Mouse (Mus musculus): ENCODE data around the gene Mia2. TPM values are rescaled to one million over a fixed set of nuclear protein-coding genes. Genes with fewer than 3 reads are reported as not detected.

The Mia2 gene
- total and polyA plus RNA-seq, 3 experiments = 103 to 175 TPM; not detected in 1

- peak; percentile 66 for TF ChIP-seq HCFC1 (IDR thresholded peaks at IDR 0.05; ENCODE audit: low read depth, low read length)
- no peak for TF ChIP-seq CTCF (IDR thresholded peaks at IDR 0.05 in 2 of 3, conservative IDR thresholded peaks at IDR 0.05 in 1 of 3; ENCODE audit: control insufficient read depth in 1 of 3, insufficient read depth in 1 of 3, low read depth in 2 of 3, low read length in 3 of 3, poor library complexity in 1 of 3, severe bottlenecking in 1 of 3)
- peak; percentile 97 for TF ChIP-seq SIN3A (IDR thresholded peaks at IDR 0.05; ENCODE audit: low read length)
These were observed 37.9 kb downstream of the Mia2 start (continued) for GRCm38 (mm10) chr12:59133437-59133999.

- peak overlapping the region; percentile 25 to 31; a peak in 3 of 4 replicates for H3K4me3 ChIP-seq (ENCODE audit: control insufficient read depth in 1 of 2, insufficient read depth in 1 of 2, low read depth in 2 of 2, low read length in 2 of 2)
These were observed 39.5 kb downstream of the Mia2 start for GRCm38 (mm10) chr12:59135096-59135495.

GRCm38 (mm10) chr12:59135533-59136300 is 40.1 kb downstream of the Mia2 start:
- Histone ChIP-seq H3K9me3 (replicated peaks; ENCODE audit: insufficient read depth, low read length) (no peaks in the 10 kb centered on the region), H3K36me3 (ENCODE audit: control insufficient read depth in 1 of 2, insufficient read depth in 2 of 2, low read length in 2 of 2) (peaks cover 37 to 38% of the 10 kb centered on the region in 2 experiments), H3K4me3 (ENCODE audit: control insufficient read depth in 1 of 2, insufficient read depth in 1 of 2, low read depth in 2 of 2, low read length in 2 of 2) (peak overlapping the region; percentile 25 to 31), H3K4me1 (ENCODE audit: control insufficient read depth in 1 of 2, insufficient read depth in 2 of 2, low read length in 2 of 2) (peaks cover 10 to 24% of the 10 kb centered on the region in 2 experiments), H3K79me2 (ENCODE audit: control insufficient read depth, insufficient read depth, low read length, poor library complexity) (peaks cover 60% of the 10 kb centered on the region), H3K27ac (ENCODE audit: control insufficient read depth, low read depth, low read length) (peak overlapping the region; percentile 91), H3K9ac (ENCODE audit: control insufficient read depth, low read depth, low read length, poor library complexity, severe bottlenecking) (peak overlapping the region; percentile 62), H3K27me3 (ENCODE audit: control insufficient read depth in 1 of 2, insufficient read depth in 2 of 2, low read length in 2 of 2) (no peaks in the 10 kb centered on the region)
- DNase-seq (ENCODE audit: low read depth, low spot score) = peak; percentile 75
- TF ChIP-seq TAL1 (IDR thresholded peaks at IDR 0.05; ENCODE audit: low read length) = no peak
- 0 out of 2 replicates have a peak, but pooled peaks have one; percentile 25 for TF ChIP-seq ZMIZ1 (IDR thresholded peaks at IDR 0.05; ENCODE audit: low read depth, low read length)
- no peak for TF ChIP-seq NELFE (IDR thresholded peaks at IDR 0.05; ENCODE audit: low read depth, low read length)
- no peak for TF ChIP-seq KAT2A (conservative IDR thresholded peaks at IDR 0.05; ENCODE audit: low read depth, low read length)
- peak; percentile 28; the same call in 1 of the 2 replicates for TF ChIP-seq MYB (IDR thresholded peaks at IDR 0.05; ENCODE audit: low read depth, low read length)
- TF ChIP-seq MAFK (IDR thresholded peaks at IDR 0.05; ENCODE audit: borderline replicate concordance, low read depth, low read length) = no peak
- peak; percentile 46 for TF ChIP-seq ETS1 (IDR thresholded peaks at IDR 0.05; ENCODE audit: low read depth, low read length)
- TF ChIP-seq ZNF384 (IDR thresholded peaks at IDR 0.05; ENCODE audit: low read depth, low read length) = no peak
- TF ChIP-seq MAZ (IDR thresholded peaks at IDR 0.05; ENCODE audit: low read depth, low read length) = no peak
- TF ChIP-seq JUND (IDR thresholded peaks at IDR 0.05; ENCODE audit: low read depth, low read length) = no peak
- peak; percentile 25 to 71; a peak in 3 of 4 replicates for TF ChIP-seq EP300 (IDR thresholded peaks at IDR 0.05; ENCODE audit: low read depth in 1 of 2, low read length in 2 of 2)
- TF ChIP-seq MEF2A (IDR thresholded peaks at IDR 0.05; ENCODE audit: extremely low read depth, insufficient replicate concordance, low read depth, low read length, poor library complexity, severe bottlenecking) = no peak
- TF ChIP-seq POLR2AphosphoS5 (IDR thresholded peaks at IDR 0.05; ENCODE audit: borderline replicate concordance, low read depth, low read length) = no peak
- TF ChIP-seq NRF1 (IDR thresholded peaks at IDR 0.05; ENCODE audit: insufficient read depth, low read depth, low read length, poor library complexity, severe bottlenecking) = no peak
- TF ChIP-seq ZC3H11A (IDR thresholded peaks at IDR 0.05; ENCODE audit: low read depth, low read length) = no peak
- TF ChIP-seq HCFC1 (IDR thresholded peaks at IDR 0.05; ENCODE audit: low read depth, low read length) = no peak
- TF ChIP-seq CHD1 (IDR thresholded peaks at IDR 0.05; ENCODE audit: low read depth, low read length) = no peak
- no peak for TF ChIP-seq CTCF (IDR thresholded peaks at IDR 0.05 in 2 of 3, conservative IDR thresholded peaks at IDR 0.05 in 1 of 3; ENCODE audit: control insufficient read depth in 1 of 3, insufficient read depth in 1 of 3, low read depth in 2 of 3, low read length in 3 of 3, poor library complexity in 1 of 3, severe bottlenecking in 1 of 3)
- peak; percentile 26 for TF ChIP-seq TBP (IDR thresholded peaks at IDR 0.05; ENCODE audit: low read depth, low read length)
- peak; percentile 22 for TF ChIP-seq RCOR1 (IDR thresholded peaks at IDR 0.05; ENCODE audit: low read depth, low read length)
- TF ChIP-seq USF2 (IDR thresholded peaks at IDR 0.05; ENCODE audit: borderline replicate concordance in 1 of 2, insufficient read depth in 1 of 2, low read depth in 1 of 2, low read length in 2 of 2) = no peak
- no peak for TF ChIP-seq SMC3 (IDR thresholded peaks at IDR 0.05; ENCODE audit: low read depth, low read length)
- peak; percentile 13; the same call in 1 of the 2 replicates for TF ChIP-seq TCF12 (IDR thresholded peaks at IDR 0.05; ENCODE audit: low read depth, low read length)

More at GRCm38 (mm10) chr12:59135096-59135495, 39.5 kb downstream of the Mia2 start:
- H3K9me3 ChIP-seq (replicated peaks; ENCODE audit: insufficient read depth, low read length) = no peaks in the 10 kb centered on the region
- peak; percentile 78 for DNase-seq (ENCODE audit: low read depth, low spot score)
- peak overlapping the region; percentile 62 for H3K9ac ChIP-seq (ENCODE audit: control insufficient read depth, low read depth, low read length, poor library complexity, severe bottlenecking)
- peaks cover 32 to 41% of the 10 kb centered on the region in 2 experiments for H3K36me3 ChIP-seq (ENCODE audit: control insufficient read depth in 1 of 2, insufficient read depth in 2 of 2, low read length in 2 of 2)
- peak overlapping the region; percentile 91 for H3K27ac ChIP-seq (ENCODE audit: control insufficient read depth, low read depth, low read length)
- peaks cover 62% of the 10 kb centered on the region for H3K79me2 ChIP-seq (ENCODE audit: control insufficient read depth, insufficient read depth, low read length, poor library complexity)
- TF ChIP-seq ZNF384 (IDR thresholded peaks at IDR 0.05; ENCODE audit: low read depth, low read length) = no peak
- TF ChIP-seq MYC (IDR thresholded peaks at IDR 0.05; ENCODE audit: low read depth, low read length) = 0 out of 2 replicates have a peak, but pooled peaks have one; percentile 23
- H3K4me1 ChIP-seq (ENCODE audit: control insufficient read depth in 1 of 2, insufficient read depth in 2 of 2, low read length in 2 of 2) = peaks cover 10 to 24% of the 10 kb centered on the region in 2 experiments
- no peaks in the 10 kb centered on the region for H3K27me3 ChIP-seq (ENCODE audit: control insufficient read depth in 1 of 2, insufficient read depth in 2 of 2, low read length in 2 of 2)
